Mouse (Mus musculus): ENCODE results near the gene Zfp983. TPM values are rescaled to one million over a fixed set of nuclear protein-coding genes. Genes with fewer than 3 reads are reported as not detected.
"Not testable (repeated sequence)": the region's sequence is repeated elsewhere in the genome, so short reads cannot be mapped to it uniquely, and the experiment has no call there.

Zfp983 gene
- 10.3 and 11.9 TPM in 2 replicates for polyA plus RNA-seq (2015; fragmentation: Nextera tagmentation; extraction: Ambion mirVana)

DNA sequence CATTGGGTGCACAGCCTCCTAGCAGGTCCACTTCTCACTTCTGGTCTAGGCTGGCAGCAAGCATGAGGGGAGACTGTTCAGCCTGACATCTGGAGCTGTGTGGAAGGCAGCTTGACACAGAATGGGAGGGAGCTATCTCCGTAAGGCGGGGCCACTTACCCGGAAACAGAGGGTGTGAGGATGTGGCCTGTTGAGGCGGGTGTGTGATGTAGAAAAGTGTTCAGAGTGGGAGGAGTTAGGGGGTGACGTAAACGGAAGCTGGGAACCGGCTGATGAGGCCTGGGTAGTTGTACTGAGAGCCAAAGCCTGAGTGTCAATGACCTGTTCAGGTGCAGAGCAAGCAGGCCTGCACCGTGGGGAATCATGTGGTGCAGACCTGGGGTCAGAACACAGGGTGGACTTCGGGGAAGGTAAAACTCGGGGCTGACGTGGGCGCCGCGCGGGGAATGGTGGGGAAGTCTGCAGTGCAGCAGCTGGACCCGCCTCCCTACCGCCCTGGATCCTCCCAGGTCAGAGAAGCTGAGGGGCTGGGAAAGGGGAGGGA, at the start of gene Zfp983:
TSS of gene Zfp983 (plus strand) at position 261 of the 544 bp plus-strand sequence.
- H3K4me2 ChIP-seq (replicated peaks) = peak within 1 kb of the TSS; percentile 48
- peak within 1 kb of the TSS; percentile 47; the same call in 1 of the 2 replicates for H3K9ac ChIP-seq (replicated peaks)
- H3K27ac ChIP-seq (replicated peaks) = peak within 1 kb of the TSS; percentile 78
- not testable (repeated sequence) for H3K27me3 ChIP-seq, H3K4me1 ChIP-seq, H3K9me3 ChIP-seq, H3K36me3 ChIP-seq
- WGBS = 2% methylated on average over 17 of the region's 17 CpGs
- ATAC-seq (replicated peaks) = peak; percentile 98
- peak within 1 kb of the TSS; percentile 49 for H3K4me3 ChIP-seq

DNA sequence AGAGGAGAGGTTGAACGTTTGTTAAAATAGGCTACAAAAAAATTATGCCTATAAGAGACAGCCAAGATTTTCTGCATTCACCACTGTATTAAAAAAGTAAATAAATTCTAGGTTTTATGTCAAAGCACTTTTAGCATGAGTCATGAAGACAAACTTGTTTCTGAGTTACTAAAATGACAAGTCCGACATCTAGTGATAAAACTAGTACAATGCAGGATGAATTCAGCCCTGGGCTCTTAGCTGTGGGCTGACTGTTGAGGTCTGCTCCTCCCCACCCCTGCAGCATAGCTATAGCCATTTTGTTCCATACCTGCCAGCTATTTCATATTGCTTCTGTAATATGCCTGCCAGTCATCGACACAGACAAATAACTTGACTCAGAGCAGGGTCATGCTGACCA, 34.1 kb upstream of the Zfp983 start:
- WGBS = 83% methylated on average over 3 of the region's 3 CpGs
- Histone ChIP-seq H3K36me3 (no peaks in the 10 kb centered on the region), H3K27ac (replicated peaks) (no peak overlapping the region), H3K4me3 (no peak overlapping the region), H3K9me3 (no peaks in the 10 kb centered on the region), H3K27me3 (no peaks in the 10 kb centered on the region), H3K9ac (replicated peaks) (no peak overlapping the region), H3K4me1 (no peaks in the 10 kb centered on the region), H3K4me2 (replicated peaks) (no peak overlapping the region)
- no peak for ATAC-seq (replicated peaks)

DNA sequence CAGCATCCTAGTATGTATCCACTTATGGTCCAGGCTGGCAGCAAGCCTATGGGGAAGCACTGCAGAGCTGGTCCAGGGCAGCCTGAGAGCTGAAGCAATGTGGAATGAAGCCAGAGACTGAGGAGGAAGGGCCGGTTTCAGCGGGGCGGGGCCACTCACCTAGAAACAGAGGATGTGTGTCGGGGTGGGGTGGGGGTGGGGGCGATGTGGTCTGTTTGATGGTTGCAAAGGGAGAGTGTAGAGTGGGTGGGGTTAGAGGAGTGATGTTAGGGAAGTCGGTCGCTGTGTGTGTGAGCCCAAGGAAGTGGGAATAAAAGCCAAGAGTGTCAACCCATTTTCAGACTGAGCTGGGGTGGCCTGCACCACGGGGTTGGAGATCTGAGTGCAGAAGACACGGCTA, 33.1 kb upstream of the Zfp983 start:
- H3K9ac ChIP-seq (replicated peaks) = no peak overlapping the region
- H3K4me3 ChIP-seq = no peak overlapping the region
- H3K4me2 ChIP-seq (replicated peaks) = no peak overlapping the region
- WGBS = 15% methylated on average over 9 of the region's 9 CpGs
- ATAC-seq (replicated peaks) = no peak
- no peaks in the 10 kb centered on the region for H3K4me1 ChIP-seq
- H3K27ac ChIP-seq (replicated peaks) = no peak overlapping the region
- H3K27me3 ChIP-seq = no peaks in the 10 kb centered on the region
- H3K9me3 ChIP-seq = no peaks in the 10 kb centered on the region
- H3K36me3 ChIP-seq = no peaks in the 10 kb centered on the region

DNA sequence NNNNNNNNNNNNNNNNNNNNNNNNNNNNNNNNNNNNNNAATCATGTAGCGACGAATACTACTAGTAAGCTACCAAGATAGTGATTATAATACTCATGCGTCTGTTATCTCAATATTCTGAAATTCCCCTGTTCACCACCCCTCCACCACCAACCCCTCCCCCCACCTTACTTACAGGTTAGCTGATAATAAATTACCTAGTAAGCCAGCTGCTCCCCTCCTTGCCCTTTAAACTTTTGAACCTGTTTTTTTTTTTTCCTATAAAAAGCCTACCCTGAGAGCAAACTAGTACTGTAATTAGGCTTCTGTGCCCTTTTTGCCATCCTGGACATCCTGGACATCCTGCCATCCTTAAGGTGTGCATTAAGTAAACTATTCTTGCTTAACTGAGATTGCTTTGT, 26.8 kb upstream of the Zfp983 start:
- H3K27ac ChIP-seq (replicated peaks) = no peak overlapping the region
- no peak overlapping the region for H3K9ac ChIP-seq (replicated peaks)
- H3K4me2 ChIP-seq (replicated peaks) = no peak overlapping the region
- H3K4me1 ChIP-seq = no peaks in the 10 kb centered on the region
- H3K36me3 ChIP-seq = no peaks in the 10 kb centered on the region
- no CpG with 5 or more reads among the region's 3 CpGs for WGBS
- no peak for ATAC-seq (replicated peaks)
- H3K27me3 ChIP-seq = no peaks in the 10 kb centered on the region
- no peak overlapping the region for H3K4me3 ChIP-seq
- H3K9me3 ChIP-seq = no peaks in the 10 kb centered on the region

DNA sequence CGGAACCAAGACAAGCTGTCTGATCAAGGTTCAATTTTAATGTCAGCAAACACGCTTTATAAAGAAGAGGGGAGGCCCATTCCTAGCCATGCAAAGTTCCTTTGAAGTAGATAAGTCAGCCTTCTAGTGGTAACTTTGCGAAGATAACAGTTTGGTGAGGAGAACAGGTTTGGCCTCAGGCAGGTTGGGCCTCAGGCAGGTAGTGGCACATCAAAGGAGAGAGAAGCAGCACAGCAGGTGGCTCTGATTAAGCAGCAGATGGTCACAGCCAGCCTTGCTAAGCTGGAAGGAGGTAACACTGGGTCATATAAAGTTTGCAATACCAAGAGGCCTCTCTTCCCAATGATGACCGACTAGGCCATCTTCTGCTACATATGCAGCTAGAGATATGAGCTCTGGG, 14.7 kb upstream of the Zfp983 start:
- not testable (repeated sequence) for H3K4me3 ChIP-seq; H3K27ac ChIP-seq (replicated peaks); H3K4me2 ChIP-seq (replicated peaks); H3K36me3 ChIP-seq; H3K4me1 ChIP-seq; H3K27me3 ChIP-seq; ATAC-seq (replicated peaks); H3K9me3 ChIP-seq; H3K9ac ChIP-seq (replicated peaks)
- WGBS = 71% methylated on average over 4 of the region's 4 CpGs

DNA sequence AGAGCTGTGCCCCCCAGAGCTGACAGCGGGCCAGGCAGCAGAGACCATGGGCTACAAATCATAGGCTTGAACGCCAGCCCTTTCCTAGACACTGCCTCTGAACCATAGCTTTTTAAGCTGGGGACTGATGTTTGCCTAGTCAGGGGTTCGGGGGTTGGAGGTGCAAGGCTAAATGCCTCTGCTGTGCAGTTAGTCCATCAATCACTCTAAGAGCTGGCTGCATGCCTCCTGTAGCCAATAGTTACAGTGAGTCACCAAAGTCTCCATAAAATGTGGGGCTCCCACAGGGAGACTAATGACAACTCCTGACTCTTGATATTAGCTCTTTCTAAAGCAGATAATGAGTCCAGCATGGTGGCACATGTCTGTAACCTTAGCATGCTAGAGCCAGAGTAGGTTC, 1.6 kb upstream of the Zfp983 start:
- no peaks in the 10 kb centered on the region for H3K27me3 ChIP-seq
- H3K9ac ChIP-seq (replicated peaks) = no peak overlapping the region
- 0 out of 2 replicates have a peak, but pooled peaks cover 3% of the 10 kb centered on the region for H3K36me3 ChIP-seq
- 80% methylated on average over 3 of the region's 3 CpGs for WGBS
- no peak overlapping the region for H3K4me2 ChIP-seq (replicated peaks)
- no peak for ATAC-seq (replicated peaks)
- no peaks in the 10 kb centered on the region for H3K4me1 ChIP-seq
- no peak overlapping the region for H3K27ac ChIP-seq (replicated peaks)
- H3K4me3 ChIP-seq = no peak overlapping the region
- no peaks in the 10 kb centered on the region for H3K9me3 ChIP-seq

DNA sequence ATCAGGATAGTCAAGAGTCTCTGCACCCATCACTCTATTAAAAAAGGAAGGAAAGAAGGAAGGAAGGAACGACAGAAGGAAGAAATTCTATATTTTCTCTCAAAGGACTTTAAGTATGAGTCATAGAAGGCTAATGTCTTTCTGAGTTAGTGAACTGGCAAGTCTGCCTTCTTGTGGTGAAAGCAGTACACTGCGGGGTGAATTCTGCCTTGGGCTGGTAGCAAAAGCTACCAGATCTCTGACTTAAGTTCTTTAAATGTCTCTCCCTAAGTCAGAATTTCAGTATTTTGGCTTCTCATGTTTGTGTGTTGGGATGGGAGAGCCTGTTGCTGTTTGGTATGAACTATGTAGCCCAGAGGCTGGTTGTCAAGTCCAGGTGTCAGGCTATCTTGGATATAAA, 488 bp upstream of the Zfp983 start:
- Histone ChIP-seq H3K27ac (replicated peaks) (peak overlapping the region; percentile 78), H3K36me3 (0 out of 2 replicates have a peak, but pooled peaks cover 3% of the 10 kb centered on the region), H3K4me3 (peak overlapping the region; percentile 49), H3K4me1 (no peaks in the 10 kb centered on the region), H3K9me3 (no peaks in the 10 kb centered on the region), H3K27me3 (no peaks in the 10 kb centered on the region), H3K9ac (replicated peaks) (peak overlapping the region; percentile 47; the same call in 1 of the 2 replicates), H3K4me2 (replicated peaks) (peak overlapping the region; percentile 48)
- ATAC-seq (replicated peaks) = peak; percentile 47
- WGBS = 32% methylated on average over 2 of the region's 2 CpGs

DNA sequence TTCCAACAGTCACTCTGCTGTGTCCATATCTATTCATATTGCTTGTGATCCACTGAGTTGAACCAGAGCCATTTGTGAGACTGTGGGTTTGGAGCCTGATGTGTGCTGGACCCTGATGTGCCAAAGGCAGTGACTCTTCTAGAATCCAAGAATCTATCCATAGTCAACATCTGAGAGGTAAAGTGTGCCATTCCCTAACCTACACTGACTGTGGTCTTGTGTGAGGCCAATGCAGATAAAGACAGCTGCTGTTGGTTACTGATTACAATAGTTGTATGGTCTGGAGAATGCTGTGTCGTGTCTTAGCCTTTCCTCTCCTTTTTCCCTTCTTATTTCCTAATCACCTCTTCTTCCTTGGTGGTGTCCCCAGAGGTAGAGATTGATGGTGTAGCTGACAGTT, 28.4 kb downstream of the Zfp983 start:
- 43% methylated on average over 1 of the region's 1 CpGs for WGBS

DNA sequence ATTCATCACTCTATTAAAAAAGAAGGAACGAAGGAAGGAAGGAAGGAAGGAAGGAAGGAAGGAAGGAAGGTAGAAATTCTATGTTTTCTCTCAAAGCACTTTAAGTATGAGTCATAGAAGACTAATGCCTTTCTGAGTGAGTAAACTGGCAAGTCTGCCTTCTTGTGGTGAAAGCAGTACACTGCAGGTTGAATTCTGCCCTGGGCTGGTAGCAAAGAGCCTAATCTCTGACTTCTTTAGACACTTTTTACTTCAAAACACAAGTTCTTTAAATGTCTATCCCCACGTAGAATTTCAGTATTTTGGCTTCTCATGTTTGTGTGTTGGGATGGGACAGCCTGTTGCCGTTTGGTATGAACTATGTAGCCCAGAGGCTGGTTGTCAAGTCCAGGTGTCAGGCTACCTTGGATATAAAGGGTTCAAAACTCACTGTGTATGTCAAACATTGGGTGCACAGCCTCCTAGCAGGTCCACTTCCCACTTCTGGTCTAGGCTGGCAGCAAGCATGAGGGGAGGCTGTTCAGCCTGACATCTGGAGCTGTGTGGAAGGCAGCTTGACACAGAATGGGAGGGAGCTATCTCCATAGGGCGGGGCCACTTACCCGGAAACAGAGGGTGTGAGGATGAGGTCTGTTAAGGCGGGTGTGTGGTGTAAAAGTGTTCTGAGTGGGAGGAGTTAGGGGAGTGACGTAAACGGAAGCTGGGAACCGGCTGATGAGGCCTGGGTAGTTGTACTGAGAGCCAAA, 29.0 kb downstream of the Zfp983 start:
- Histone ChIP-seq H3K9ac (replicated peaks) (peak overlapping the region; percentile 44; the same call in 1 of the 2 replicates), H3K4me1 (peaks cover 9% of the 10 kb centered on the region; the same call in 1 of the 2 replicates), H3K4me3 (peak overlapping the region; percentile 51), H3K27me3 (no peaks in the 10 kb centered on the region), H3K9me3 (no peaks in the 10 kb centered on the region), H3K27ac (replicated peaks) (peak overlapping the region; percentile 70), H3K4me2 (replicated peaks) (peak overlapping the region; percentile 51), H3K36me3 (peaks cover under 1% of the 10 kb centered on the region; the same call in 1 of the 2 replicates)
- WGBS = 4% methylated on average over 9 of the region's 9 CpGs
- peak; percentile 99 for ATAC-seq (replicated peaks)

More for the DNA sequence above, 28.4 kb downstream of the Zfp983 start:
- not testable (repeated sequence) for H3K4me3 ChIP-seq; H3K27ac ChIP-seq (replicated peaks); H3K36me3 ChIP-seq; H3K4me1 ChIP-seq; H3K27me3 ChIP-seq; H3K9ac ChIP-seq (replicated peaks); H3K4me2 ChIP-seq (replicated peaks); H3K9me3 ChIP-seq
- ATAC-seq (replicated peaks) = peak; percentile 4; the same call in 1 of the 2 replicates

DNA sequence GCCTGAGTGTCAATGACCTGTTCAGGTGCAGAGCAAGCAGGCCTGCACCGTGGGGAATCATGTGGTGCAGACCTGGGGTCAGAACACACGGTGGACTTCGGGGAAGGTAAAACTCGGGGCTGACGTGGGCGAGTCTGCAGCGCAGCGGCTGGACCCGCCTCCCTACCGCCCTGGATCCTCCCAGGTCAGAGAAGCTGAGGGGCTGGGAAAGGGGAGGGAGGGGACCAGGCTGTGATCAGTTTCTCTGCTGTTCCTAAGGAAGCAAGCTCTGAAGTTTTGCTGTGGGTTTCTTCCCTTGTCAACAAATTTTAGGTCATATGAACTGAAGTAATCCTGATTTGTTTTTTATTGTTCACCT, 29.6 kb downstream of the Zfp983 start:
- 0% methylated on average over 10 of the region's 10 CpGs for WGBS
- peak; percentile 89 for ATAC-seq (replicated peaks)
- not testable (repeated sequence) for H3K27me3 ChIP-seq, H3K4me1 ChIP-seq, H3K36me3 ChIP-seq, H3K9me3 ChIP-seq
- Histone ChIP-seq H3K4me3 (peak overlapping the region; percentile 51), H3K4me2 (replicated peaks) (peak overlapping the region; percentile 51), H3K27ac (replicated peaks) (0 out of 2 replicates have a peak overlapping the region, but pooled peaks have one; percentile 70), H3K9ac (replicated peaks) (peak overlapping the region; percentile 44; the same call in 1 of the 2 replicates)

DNA sequence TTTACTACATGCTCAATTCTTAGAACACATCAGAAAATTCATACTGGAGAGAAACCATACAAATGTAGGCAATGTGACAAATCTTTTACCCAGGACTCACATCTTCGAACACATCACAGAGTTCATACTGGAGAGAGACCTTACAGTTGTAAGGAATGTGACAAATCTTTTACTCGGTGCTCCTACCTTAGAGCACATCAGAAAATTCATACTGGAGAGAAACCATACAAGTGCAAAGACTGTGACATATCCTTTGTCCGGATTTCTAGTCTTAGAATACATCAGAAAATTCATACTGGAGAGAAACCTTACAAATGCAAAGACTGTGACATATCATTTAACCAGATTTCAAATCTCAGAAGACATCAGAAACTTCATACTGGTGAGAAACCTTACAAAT, 41.1 kb downstream of the Zfp983 start, which contains the start of gene Gm10226:
TSS of gene Gm10226 (plus strand) at position 301 of the 400 bp plus-strand sequence.
- WGBS = 95% methylated on average over 3 of the region's 3 CpGs
- no peak within 1 kb of the TSS for H3K27ac ChIP-seq (replicated peaks)
- no peaks in the 10 kb centered on the region for H3K4me1 ChIP-seq
- no peak within 1 kb of the TSS for H3K9ac ChIP-seq (replicated peaks)
- no peaks in the 10 kb centered on the region for H3K9me3 ChIP-seq
- H3K4me3 ChIP-seq = no peak within 1 kb of the TSS
- no peak within 1 kb of the TSS for H3K4me2 ChIP-seq (replicated peaks)
- peaks cover 39% of the 10 kb centered on the region for H3K36me3 ChIP-seq
- H3K27me3 ChIP-seq = no peaks in the 10 kb centered on the region
- ATAC-seq (replicated peaks) = no peak

DNA sequence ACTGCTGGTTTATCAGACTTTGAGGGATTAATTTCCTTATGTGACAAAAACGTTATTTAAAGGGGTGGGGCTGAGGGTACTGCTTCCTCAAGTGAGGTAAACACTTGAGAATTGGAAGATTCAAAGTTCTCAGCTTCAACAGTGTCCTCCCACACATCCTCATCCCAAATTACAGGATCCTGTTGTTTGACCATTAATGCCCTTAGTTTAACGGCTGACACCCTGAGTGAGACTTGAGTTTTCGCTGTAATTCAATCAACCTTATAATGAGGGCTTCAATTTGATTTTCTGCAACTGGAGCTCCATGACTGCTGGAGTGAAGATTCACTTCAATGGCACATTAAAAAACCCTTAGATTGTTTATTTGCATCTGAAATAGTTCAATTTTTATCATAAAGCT, 42.9 kb downstream of the Zfp983 start:
- Histone ChIP-seq H3K9me3 (no peaks in the 10 kb centered on the region), H3K27me3 (no peaks in the 10 kb centered on the region), H3K27ac (replicated peaks) (no peak overlapping the region), H3K4me3 (no peak overlapping the region), H3K9ac (replicated peaks) (no peak overlapping the region), H3K4me1 (no peaks in the 10 kb centered on the region), H3K4me2 (replicated peaks) (no peak overlapping the region), H3K36me3 (peaks cover 39% of the 10 kb centered on the region)
- no peak for ATAC-seq (replicated peaks)
- WGBS = 84% methylated on average over 3 of the region's 3 CpGs

All from forebrain, embryonic 15.5 days (tissue).